Mouse (Mus musculus) macrophage (primary cell): ENCODE data around the gene Otulin. TPM values are rescaled to one million over a fixed set of nuclear protein-coding genes. Genes with fewer than 3 reads are reported as not detected.

Source experiments
- H3K27ac ChIP-seq: fragments of 350-480 bp; formaldehyde crosslinking; 2 replicates; pipeline ENCODE4 v1.9.0; 2021
- H3K36me3 ChIP-seq: fragments of 350-480 bp; formaldehyde crosslinking; 2 replicates; pipeline ENCODE4 v1.9.0; 2021; ENCODE audit errors: inconsistent target
- H3K4me3 ChIP-seq: fragments of 350-480 bp; formaldehyde crosslinking; 2 replicates; pipeline ENCODE4 v1.9.0; 2021; ENCODE audit errors: inconsistent target
- H3K79me2 ChIP-seq: fragments of 350-480 bp; formaldehyde crosslinking; 2 replicates; pipeline ENCODE4 v1.9.0; 2021; ENCODE audit errors: inconsistent target
- whole genome bisulfite sequencing: methylation state at CpG from one replicate; pipeline ENCODE4 v1.1.7; 2026; ENCODE audit warnings: inconsistent platforms; ENCODE audit not compliant: missing documents; 5-methylcytosine and 5-hydroxymethylcytosine counted together
- polyA plus RNA-seq: library from polyadenylated mRNA; stranded (reverse); fragments of 250-400 nt; gene quantifications from 3 replicates; pipeline ENCODE4 v1.2.4, GENCODE M21; 2018; ENCODE audit warnings: inconsistent platforms

Gene Otulin
- polyA plus RNA-seq, 1 experiment from 2014 or later: 52.3 TPM

DNA sequence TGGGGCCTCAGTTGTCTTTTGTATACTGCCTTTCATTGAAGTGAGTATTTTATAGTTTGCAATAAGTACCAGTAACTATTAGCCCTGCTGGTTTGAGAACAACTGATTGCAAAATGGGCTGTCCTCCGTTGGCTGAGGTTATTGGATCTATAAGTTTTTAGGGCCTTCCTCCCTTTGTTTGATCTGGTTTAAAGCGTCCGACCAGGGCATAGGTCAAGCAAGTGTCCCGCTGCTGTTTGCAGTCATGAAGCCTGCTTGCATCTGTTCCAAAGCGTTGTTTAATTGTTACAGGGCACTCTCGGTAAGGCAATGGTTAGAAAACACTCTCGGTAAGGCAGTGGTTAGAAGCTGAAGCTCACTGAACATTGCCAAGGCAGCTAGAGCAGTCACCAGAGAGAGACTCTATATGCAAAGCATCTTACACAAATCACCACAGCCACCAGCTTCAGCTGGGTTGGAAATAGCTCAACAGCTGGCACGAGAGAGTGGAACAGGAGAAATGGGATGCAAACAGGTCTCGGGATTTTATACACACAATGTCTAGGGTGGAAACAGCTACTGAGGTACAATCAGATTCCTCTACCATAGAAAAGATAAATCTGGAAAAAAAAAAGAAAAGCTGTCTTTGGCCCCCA lies 80.0 kb downstream of the Otulin start:
- H3K4me3 ChIP-seq: no peak overlapping the region

DNA sequence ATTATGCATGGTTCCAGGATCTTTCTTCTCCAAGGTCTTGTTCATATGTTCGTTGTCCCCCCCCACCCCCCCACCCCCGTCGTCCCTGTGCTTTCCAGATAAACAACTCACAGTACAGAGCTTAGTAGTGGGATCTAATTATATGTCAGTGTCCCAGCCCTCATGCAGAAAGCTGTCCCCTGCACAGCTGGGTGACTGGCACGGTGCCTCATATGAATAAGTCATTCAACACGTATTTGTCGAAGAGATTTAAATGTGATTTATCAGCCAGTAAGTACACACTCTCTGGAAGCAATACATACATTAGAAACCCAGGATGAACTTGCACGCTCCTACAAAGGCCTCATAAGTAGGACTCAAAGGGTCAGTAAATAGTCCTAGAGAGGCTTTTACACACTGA lies 80.6 kb downstream of the Otulin start:
- H3K79me2 ChIP-seq: no peaks in the 10 kb centered on the region
- no peak overlapping the region for H3K4me3 ChIP-seq
- WGBS: 93% methylated on average over 4 of the region's 7 CpGs
- H3K36me3 ChIP-seq: no peaks in the 10 kb centered on the region
- no peak overlapping the region for H3K27ac ChIP-seq

More for the DNA sequence above, 80.0 kb downstream of the Otulin start:
- no peak overlapping the region for H3K27ac ChIP-seq
- H3K79me2 ChIP-seq: no peaks in the 10 kb centered on the region
- no peaks in the 10 kb centered on the region for H3K36me3 ChIP-seq
- 96% methylated on average over 9 of the region's 9 CpGs for WGBS

DNA sequence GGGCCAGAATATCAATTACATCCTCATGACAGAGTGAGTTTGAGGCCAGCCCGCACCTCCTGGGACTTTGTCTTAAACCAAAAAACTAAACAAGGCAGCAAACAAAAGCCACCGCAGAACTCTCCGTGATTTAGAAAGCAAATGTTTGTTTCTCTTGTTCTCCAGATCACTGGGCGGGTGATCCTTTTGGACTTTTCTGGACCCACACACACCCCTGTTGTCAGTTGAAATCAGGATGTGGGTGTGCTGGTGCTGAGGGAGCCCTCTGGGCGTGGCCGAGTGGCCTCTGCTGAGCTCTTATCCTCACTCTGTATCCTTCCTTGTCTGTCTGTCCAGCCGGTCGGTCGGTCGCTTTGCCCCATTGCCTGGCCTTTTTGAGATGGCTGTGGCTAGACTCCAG lies 81.4 kb downstream of the Otulin start:
- no peaks in the 10 kb centered on the region for H3K36me3 ChIP-seq
- H3K79me2 ChIP-seq: no peaks in the 10 kb centered on the region
- WGBS: 94% methylated on average over 10 of the region's 10 CpGs
- no peak overlapping the region for H3K4me3 ChIP-seq
- H3K27ac ChIP-seq: no peak overlapping the region

DNA sequence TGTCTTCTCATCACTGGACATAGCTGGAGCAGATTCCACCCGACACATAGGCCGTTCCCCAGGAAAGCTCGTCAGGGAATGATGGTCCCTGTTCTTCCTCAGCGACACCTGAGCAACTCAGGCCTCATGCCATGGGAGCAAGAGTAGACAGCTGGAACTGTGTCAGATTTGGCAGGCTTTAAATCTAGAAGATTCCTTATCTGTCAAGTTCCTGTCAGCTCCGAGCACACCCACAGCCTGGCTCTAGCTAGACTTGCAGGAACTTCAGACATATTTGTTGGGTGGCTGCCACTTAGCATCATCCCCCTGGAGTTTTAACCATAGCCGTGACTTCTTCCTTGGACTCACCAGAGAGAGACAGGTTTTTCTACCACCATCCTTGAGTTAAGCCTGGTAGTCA lies 82.4 kb downstream of the Otulin start:
- Histone ChIP-seq H3K79me2 (no peaks in the 10 kb centered on the region), H3K27ac (no peak overlapping the region), H3K4me3 (no peak overlapping the region), H3K36me3 (no peaks in the 10 kb centered on the region)
- WGBS: 92% methylated on average over 6 of the region's 6 CpGs

DNA sequence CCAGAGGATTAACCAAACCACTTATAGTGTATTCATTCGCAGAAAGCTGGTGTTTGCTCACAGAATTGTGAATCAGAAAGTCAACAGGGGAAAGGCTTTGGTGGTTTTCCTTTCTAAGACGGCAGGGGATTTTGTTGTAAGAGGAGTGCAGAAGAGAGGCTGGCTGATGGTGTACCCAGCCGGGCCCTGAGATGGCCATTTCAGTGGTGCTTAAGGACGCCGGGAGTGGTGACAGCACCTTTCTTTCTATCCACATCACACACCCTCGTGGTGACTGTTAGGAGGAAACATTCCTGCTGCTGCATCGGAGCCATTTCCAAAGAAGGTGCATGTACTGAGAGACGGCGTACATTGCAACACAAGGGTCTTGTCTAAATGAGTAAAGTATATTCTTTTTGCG lies 85.3 kb downstream of the Otulin start:
- Histone ChIP-seq H3K27ac (no peak overlapping the region), H3K79me2 (no peaks in the 10 kb centered on the region), H3K36me3 (no peaks in the 10 kb centered on the region), H3K4me3 (no peak overlapping the region)
- 93% methylated on average over 10 of the region's 10 CpGs for WGBS

DNA sequence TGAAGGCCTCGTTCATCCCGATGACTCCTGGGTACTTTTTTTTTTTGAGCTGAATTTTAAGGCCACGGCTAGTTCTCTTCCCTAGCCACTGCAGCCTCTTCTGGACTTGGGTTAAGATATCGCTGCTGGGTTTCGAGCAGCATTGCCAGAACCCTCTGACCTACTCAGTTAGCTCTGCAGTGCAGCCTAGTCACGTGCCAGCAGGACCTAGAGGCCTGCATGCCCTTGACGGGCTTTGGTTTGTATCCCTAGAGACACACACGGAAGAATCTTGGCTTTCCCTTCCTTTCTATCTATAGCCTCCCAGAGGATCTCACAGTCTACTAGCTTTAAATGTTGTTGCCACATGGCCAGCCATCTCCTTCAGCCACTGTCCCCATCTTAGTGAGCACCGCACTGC lies 90.7 kb downstream of the Otulin start:
- no peaks in the 10 kb centered on the region for H3K36me3 ChIP-seq
- H3K79me2 ChIP-seq: no peaks in the 10 kb centered on the region
- 98% methylated on average over 9 of the region's 9 CpGs for WGBS
- no peak overlapping the region for H3K27ac ChIP-seq
- H3K4me3 ChIP-seq: no peak overlapping the region

DNA sequence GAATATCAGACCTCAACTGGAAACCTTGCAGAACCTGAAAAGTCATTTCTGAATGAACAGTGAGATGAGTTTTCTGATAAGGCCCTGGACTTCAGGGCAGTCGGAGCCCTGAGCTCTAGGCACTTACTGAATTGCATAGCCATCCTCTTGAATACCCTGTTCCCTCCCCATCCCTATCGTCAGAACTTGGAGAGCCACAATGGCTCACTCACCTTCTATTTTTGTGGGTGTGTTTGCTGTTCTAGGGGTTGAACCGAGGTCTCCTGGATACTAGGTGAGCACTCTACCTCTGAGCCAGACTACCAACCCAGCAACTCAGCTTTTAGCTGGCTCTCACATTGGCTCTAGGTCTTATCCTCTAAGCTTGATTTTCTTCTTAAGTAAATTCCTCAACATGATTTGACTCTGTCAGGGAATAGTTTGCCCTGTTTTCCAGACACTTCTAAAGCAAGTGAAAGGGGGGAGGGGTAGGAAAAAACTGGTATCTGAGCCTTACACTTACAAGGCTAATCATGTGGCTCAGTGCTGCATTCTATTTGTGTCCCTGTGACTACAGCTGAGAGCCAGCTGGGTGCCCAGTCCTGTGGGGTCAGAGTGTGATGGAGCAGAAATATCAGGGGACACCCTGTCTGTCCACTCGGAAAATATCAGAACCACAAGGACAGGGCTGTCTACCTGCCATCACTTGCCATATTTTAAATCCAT lies 92.8 kb downstream of the Otulin start:
- Histone ChIP-seq H3K27ac (no peak overlapping the region), H3K4me3 (no peak overlapping the region), H3K36me3 (no peaks in the 10 kb centered on the region), H3K79me2 (no peaks in the 10 kb centered on the region)
- WGBS: 90% methylated on average over 2 of the region's 4 CpGs

DNA sequence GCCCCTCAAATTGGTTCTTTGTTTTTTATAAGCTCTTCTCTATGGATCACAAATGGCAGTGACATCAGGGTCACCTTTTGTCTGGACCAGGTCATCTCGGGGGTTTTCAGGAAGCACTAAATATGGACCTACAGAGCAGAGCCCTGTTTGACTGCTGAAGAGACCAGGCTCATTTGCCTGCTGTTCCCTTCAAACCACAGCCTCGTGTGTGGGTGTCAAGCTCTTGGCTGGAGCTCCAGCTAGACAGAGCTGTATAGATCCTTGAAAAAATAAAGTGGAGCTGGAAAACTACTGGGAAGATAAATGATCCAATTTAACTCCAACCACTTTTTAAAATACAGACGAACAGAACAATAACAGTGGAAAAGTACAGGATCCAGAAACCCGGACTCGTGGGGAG lies 93.7 kb downstream of the Otulin start:
- Histone ChIP-seq H3K4me3 (no peak overlapping the region), H3K27ac (no peak overlapping the region), H3K79me2 (no peaks in the 10 kb centered on the region), H3K36me3 (no peaks in the 10 kb centered on the region)
- WGBS: 80% methylated on average over 5 of the region's 5 CpGs

DNA sequence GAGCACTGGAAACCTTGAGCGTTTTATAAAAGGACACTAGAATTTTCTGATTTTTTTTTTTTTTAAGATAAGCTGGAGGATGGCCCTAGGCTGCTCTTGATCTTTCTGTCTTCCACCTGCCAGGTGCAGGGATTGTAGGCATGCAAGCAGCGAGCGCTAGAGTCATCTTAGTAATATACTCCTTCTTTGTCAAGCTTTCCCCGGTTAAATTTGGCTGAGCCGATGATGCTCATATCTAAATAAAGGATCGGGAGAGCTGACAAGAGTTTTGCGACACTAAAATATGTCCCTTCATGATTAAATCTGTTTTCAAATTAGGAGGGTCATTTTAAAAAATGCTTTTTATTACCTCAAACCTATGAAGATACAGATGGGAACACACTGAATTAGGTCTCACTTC lies 94.3 kb downstream of the Otulin start:
- H3K27ac ChIP-seq: no peak overlapping the region
- 97% methylated on average over 7 of the region's 7 CpGs for WGBS
- H3K36me3 ChIP-seq: no peaks in the 10 kb centered on the region

DNA sequence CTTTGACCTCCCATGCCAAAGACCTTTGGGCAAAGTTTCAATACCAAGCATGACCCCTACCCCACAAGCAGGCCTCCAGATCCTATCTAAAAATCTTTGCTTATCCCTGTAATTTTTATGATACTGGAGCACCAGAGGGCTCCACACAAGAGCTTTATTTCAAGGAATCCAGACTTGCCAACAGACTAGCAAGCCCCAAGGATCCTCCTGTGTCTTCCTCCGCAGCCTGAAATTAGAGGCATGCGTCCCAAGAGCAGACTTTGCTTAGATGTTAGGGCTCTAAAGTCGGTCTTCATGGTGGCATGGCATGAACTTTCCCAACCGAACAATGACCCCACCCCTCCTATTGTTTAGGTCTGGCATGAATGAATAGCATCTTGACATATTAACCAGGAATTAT lies 94.8 kb downstream of the Otulin start:
- Histone ChIP-seq H3K27ac (no peak overlapping the region), H3K36me3 (no peaks in the 10 kb centered on the region), H3K79me2 (no peaks in the 10 kb centered on the region), H3K4me3 (no peak overlapping the region)
- 100% methylated on average over 4 of the region's 4 CpGs for WGBS

More for the DNA sequence above, 94.3 kb downstream of the Otulin start:
- Histone ChIP-seq H3K79me2 (no peaks in the 10 kb centered on the region), H3K4me3 (no peak overlapping the region)

DNA sequence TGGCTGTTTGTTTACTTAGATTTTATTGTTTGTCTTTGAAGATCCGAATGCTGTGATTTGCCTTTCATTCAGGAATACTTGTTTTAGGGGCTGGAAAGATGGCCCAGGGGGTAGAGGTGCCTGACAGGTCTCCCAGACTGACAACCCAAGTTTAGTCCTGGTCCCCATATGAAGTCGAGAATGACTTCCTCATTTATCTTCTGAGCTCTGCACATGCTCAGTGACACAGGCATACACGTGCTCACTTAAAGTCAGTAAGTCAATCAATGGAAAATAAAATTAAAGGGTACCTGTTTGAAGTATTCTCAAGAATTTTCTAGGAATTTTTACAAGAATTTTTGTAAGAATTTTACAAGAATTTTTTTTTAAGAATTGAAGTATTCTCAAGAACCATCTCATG lies 97.5 kb downstream of the Otulin start:
- Histone ChIP-seq H3K4me3 (no peak overlapping the region), H3K79me2 (no peaks in the 10 kb centered on the region), H3K27ac (no peak overlapping the region), H3K36me3 (no peaks in the 10 kb centered on the region)
- 50% methylated on average over 3 of the region's 3 CpGs for WGBS

DNA sequence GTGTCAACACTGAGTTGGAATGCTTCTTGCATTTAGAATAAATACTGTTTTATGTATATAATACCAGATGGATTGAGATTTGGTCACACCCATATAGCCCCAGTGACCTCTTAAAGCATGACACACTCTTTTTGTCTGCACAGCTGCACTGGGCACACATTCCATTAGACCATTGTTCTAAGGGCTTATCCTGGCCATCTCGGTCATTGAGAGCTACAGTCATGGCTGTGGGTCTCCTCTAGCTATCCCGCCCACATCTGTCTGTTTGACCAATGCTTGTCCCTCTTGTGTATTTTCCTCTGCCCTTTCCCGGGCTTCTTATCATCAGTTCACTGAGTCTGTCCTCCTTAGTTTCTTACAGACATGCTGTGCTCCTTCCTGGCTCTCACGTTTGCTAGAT lies 100.5 kb downstream of the Otulin start:
- H3K36me3 ChIP-seq: no peaks in the 10 kb centered on the region
- no peaks in the 10 kb centered on the region for H3K79me2 ChIP-seq
- H3K27ac ChIP-seq: no peak overlapping the region
- no peak overlapping the region for H3K4me3 ChIP-seq
- WGBS: 92% methylated on average over 4 of the region's 4 CpGs

DNA sequence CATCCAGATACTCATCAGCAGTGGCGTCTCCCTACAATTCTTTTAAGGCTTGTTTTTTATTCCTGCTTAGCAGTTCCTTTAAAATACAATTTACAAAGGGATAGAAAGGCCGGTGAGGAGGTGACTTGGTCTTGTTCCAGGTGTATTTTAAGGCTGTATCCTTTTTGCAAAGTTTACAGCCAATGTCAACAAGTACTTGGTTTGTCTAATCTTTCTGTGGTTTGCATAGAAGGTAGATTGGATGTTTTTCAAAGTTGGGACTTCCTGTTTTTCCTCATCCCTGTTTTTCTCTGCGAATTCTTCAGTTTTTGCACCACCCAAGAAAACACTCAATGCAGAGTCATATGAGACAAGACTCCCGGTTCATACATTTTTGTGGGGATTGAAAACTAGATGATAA lies 101.6 kb downstream of the Otulin start:
- no peak overlapping the region for H3K27ac ChIP-seq
- no peak overlapping the region for H3K4me3 ChIP-seq
- no peaks in the 10 kb centered on the region for H3K79me2 ChIP-seq
- no peaks in the 10 kb centered on the region for H3K36me3 ChIP-seq
- WGBS: 65% methylated on average over 4 of the region's 4 CpGs

DNA sequence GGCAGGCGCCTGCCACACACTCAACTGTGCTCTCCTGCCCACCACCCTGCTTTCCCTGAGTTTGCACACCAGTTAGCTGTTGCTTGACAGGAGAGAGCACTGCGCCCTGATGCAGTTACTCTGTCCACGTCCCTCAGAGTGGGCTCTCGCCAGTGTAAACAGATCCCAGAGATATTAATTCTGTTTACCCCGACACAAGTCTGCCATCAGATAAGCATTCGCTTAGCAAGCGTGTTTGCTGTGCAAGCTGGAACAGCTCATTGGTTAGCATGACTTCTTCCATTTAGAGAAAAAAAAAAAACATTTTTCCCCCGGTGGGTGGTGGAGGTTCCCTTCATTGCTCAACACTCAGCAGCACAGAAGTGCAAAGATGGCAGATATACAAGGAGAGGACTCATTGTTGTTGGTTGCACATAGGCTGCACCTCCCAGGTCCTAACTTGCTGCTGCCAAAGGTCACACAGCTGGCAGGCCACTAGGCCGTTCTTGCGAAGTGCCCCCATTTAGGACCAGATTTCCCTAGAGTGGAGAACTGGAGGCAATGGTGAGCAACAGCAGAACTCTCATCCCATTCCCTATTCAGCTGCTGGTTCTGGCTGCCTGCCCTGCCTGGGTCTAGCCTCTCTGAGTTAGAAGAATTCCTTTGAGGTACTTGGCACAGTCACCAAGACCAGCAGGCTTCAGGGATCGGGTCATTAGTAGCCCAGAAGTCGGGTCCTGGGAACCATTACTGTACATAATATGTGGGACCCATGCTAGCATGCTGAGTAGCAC lies 105.1 kb downstream of the Otulin start:
- Histone ChIP-seq H3K4me3 (no peak overlapping the region), H3K36me3 (no peaks in the 10 kb centered on the region), H3K27ac (no peak overlapping the region), H3K79me2 (no peaks in the 10 kb centered on the region)
- 86% methylated on average over 12 of the region's 12 CpGs for WGBS

DNA sequence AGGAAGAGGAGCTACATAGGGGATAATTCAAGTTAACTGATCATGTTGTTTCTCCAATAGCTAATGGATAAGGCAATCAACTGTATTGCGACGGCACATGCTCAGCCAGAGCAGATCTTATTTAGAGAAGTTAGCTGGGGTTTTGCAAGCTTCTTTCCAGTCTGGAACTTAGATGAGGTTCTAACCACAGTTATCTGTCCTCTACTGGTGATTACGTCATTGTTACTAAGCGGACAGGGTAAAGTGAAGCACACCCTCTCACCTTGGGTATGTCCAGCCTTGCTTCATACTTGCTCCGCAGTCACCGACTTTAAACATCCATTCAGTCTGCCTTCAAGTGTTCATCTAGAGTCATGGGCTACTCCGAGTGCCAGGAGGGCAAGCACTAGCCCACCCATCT lies 110.6 kb downstream of the Otulin start:
- no peak overlapping the region for H3K4me3 ChIP-seq
- H3K79me2 ChIP-seq: no peaks in the 10 kb centered on the region
- 38% methylated on average over 7 of the region's 7 CpGs for WGBS
- no peaks in the 10 kb centered on the region for H3K36me3 ChIP-seq
- H3K27ac ChIP-seq: no peak overlapping the region
